In genomic region chr12:50698613-50699442, GRCm38 (mm10) we compare ENCODE assay signal across 10 mouse cellular contexts. TPM values are rescaled to one million over a fixed set of nuclear protein-coding genes. Genes with fewer than 3 reads are reported as not detected.
DNase-seq lines count a peak whose midpoint lies in the region; ATAC-seq and TF ChIP-seq lines count a peak whose summit lies in the region.
"Had no signal": no experiment of that assay in that cellular context is flagged by ENCODE, and none has a peak within 500 bp of the region (broad histone marks: within the 10 kb centered on the region; RNA-seq: fewer than 3 reads in every experiment).

No protein-coding gene starts in this region.

- no peak for DNase-seq in limb, embryonic 14.5 days (ENCODE audit: low spot score)
- no peak for DNase-seq in limb, embryonic 10.5 days (ENCODE audit: low spot score)
- peak; percentile 15 for DNase-seq in forebrain, embryonic 10.5 days (ENCODE audit: extremely low spot score, low spot score)
- DNase-seq in layer of hippocampus, adult 8-10 months (ENCODE audit: low spot score in 2 of 2): peak; percentile 3 to 9
- peak; percentile 14 for DNase-seq in neural tube, embryonic 10.5 days (ENCODE audit: extremely low spot score, low spot score)
- no peak for DNase-seq in urinary bladder, postnatal 4 days (ENCODE audit: low spot score in 2 of 2)
- no peak for DNase-seq in heart, postnatal 4 days
- DNase-seq: gastrocnemius, postnatal 25 days; thymus, postnatal 36 days had no signal

- H3K36me3 ChIP-seq in limb, embryonic 14.5 days (ENCODE audit: control insufficient read depth, insufficient read depth, low read length): no peaks in the 10 kb centered on the region
- H3K36me3 ChIP-seq in limb, embryonic 10.5 days: no peaks in the 10 kb centered on the region
- H3K36me3 ChIP-seq in forebrain, embryonic 10.5 days (replicated peaks): no peaks in the 10 kb centered on the region
- H3K36me3 ChIP-seq: G1E had no signal

- no peaks in the 10 kb centered on the region for H3K9me3 ChIP-seq in limb, embryonic 14.5 days (ENCODE audit: control insufficient read depth, low read length)
- H3K9me3 ChIP-seq in limb, embryonic 10.5 days (replicated peaks): no peaks in the 10 kb centered on the region
- H3K9me3 ChIP-seq in forebrain, embryonic 10.5 days: no peaks in the 10 kb centered on the region
- H3K9me3 ChIP-seq: G1E had no signal

- H3K4me2 ChIP-seq in limb, embryonic 14.5 days (replicated peaks; ENCODE audit: low read depth, low read length, severe bottlenecking): no peak overlapping the region

- H3K9ac ChIP-seq in limb, embryonic 14.5 days (ENCODE audit: low read depth, low read length, severe bottlenecking): no peak overlapping the region

- WGBS in limb, embryonic 14.5 days: 50% methylated on average over 5 of the region's 5 CpGs
- 59% methylated on average over 5 of the region's 5 CpGs for WGBS in limb, embryonic 10.5 days
- 55% methylated on average over 5 of the region's 5 CpGs for WGBS in forebrain, embryonic 10.5 days

- no peak overlapping the region for H3K4me3 ChIP-seq in limb, embryonic 14.5 days (replicated peaks; ENCODE audit: low read length)
- no peak overlapping the region for H3K4me3 ChIP-seq in limb, embryonic 10.5 days
- no peak overlapping the region for H3K4me3 ChIP-seq in forebrain, embryonic 10.5 days

- no peak for TF ChIP-seq POLR2A in limb, embryonic 14.5 days (IDR thresholded peaks at IDR 0.05; ENCODE audit: borderline replicate concordance, extremely low read depth, insufficient read depth, insufficient read length)

- no peaks in the 10 kb centered on the region for H3K27me3 ChIP-seq in limb, embryonic 14.5 days (ENCODE audit: control insufficient read depth, insufficient read depth, low read length)
- H3K27me3 ChIP-seq in limb, embryonic 10.5 days (ENCODE audit: low read depth, poor library complexity, severe bottlenecking): no peaks in the 10 kb centered on the region
- no peaks in the 10 kb centered on the region for H3K27me3 ChIP-seq in forebrain, embryonic 10.5 days (ENCODE audit: poor library complexity, severe bottlenecking)

- no peak overlapping the region for H3K27ac ChIP-seq in limb, embryonic 14.5 days (replicated peaks; ENCODE audit: low read depth, low read length)
- H3K27ac ChIP-seq in limb, embryonic 10.5 days: no peak overlapping the region
- no peak overlapping the region for H3K27ac ChIP-seq in forebrain, embryonic 10.5 days

- H3K4me1 ChIP-seq in limb, embryonic 14.5 days (ENCODE audit: control insufficient read depth, insufficient read depth, low read length): no peaks in the 10 kb centered on the region
- peaks cover 7% of the 10 kb centered on the region; the same call in 1 of the 2 replicates for H3K4me1 ChIP-seq in limb, embryonic 10.5 days
- H3K4me1 ChIP-seq in forebrain, embryonic 10.5 days: peaks cover 9% of the 10 kb centered on the region

- ATAC-seq in limb, embryonic 14.5 days (ENCODE audit: low FRiP score, low read depth): peak; percentile 23; the same call in 1 of the 2 replicates

RNA-seq across cellular contexts. Expression of gene Prkd1, which starts 49.9 kb away (rescaled TPM):
- polyA plus RNA-seq in limb, embryonic 14.5 days (2012; rRNA removed): 9.6 and 10.4 TPM in 2 replicates
- 6.6 and 7.1 TPM in 2 replicates for polyA plus RNA-seq in limb, embryonic 14.5 days (2014; fragmentation: Nextera tagmentation; extraction: Ambion mirVana)
- polyA plus RNA-seq in limb, embryonic 10.5 days (2016; fragmentation: Nextera tagmentation; extraction: Ambion mirVana): 4.7 and 5.3 TPM in 2 replicates
- polyA plus RNA-seq in forebrain, embryonic 10.5 days (2016; fragmentation: Nextera tagmentation; extraction: Ambion mirVana): 4.7 and 5.0 TPM in 2 replicates
- 10 to 100 TPM; 13.0 to 14.7 (median 13.9) TPM for total RNA-seq in layer of hippocampus, adult 8-10 months (2022)
- 1 to 10 TPM; 9.4 TPM for total RNA-seq in heart, postnatal 4 days (2021)
- polyA plus RNA-seq: G1E had no signal

Comparison
In these comparisons a context has a peak if more than half of its experiments do, and no peak if none do; other contexts are left out.
1. DNase-seq: peak in forebrain, embryonic 10.5 days (single experiment), layer of hippocampus, adult 8-10 months (2 of 2) and neural tube, embryonic 10.5 days (single experiment); none in limb, embryonic 14.5 days (single experiment), limb, embryonic 10.5 days (single experiment), urinary bladder, postnatal 4 days (0 of 2) and heart, postnatal 4 days (single experiment).